Mouse (Mus musculus): Measurements from ENCODE around the gene Dscam.
A peak's percentile ranks its signal among the peaks of the same experiment; 100 is the strongest.
"Not testable (repeated sequence)": the region's sequence is repeated elsewhere in the genome, so short reads cannot be mapped to it uniquely, and the experiment has no call there.

Gene Dscam

GRCm38 (mm10) chr16:96931771-96932170 lies 238.8 kb downstream of the Dscam start:
- no peak for DNase-seq

DNA sequence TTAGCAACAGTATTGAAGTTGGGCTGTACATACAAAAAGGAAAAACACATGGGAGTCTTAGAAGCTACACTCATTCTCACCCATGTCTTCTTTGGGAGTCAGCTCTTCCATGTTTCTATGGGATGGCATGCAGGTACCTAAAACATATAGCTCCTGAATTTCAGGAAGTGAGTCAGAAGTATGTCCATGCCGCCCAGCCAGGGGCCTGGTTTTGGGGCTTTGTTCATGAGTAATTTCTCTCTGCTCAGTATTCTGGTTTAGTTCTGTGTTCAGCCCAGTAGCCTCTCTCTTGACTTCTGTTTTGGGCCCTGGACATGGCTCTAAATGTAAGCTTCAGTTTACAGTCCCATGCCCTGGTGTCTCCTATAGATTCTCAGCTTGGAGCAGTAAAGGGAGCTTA lies 242.5 kb downstream of the Dscam start:
- DNase-seq, result no peak

- no peak for DNase-seq
Measured at GRCm38 (mm10) chr16:96927408-96927807, 243.1 kb downstream of the Dscam start.

GRCm38 (mm10) chr16:96926977-96927376 lies 243.6 kb downstream of the Dscam start:
- peak; percentile 11 for DNase-seq

DNA sequence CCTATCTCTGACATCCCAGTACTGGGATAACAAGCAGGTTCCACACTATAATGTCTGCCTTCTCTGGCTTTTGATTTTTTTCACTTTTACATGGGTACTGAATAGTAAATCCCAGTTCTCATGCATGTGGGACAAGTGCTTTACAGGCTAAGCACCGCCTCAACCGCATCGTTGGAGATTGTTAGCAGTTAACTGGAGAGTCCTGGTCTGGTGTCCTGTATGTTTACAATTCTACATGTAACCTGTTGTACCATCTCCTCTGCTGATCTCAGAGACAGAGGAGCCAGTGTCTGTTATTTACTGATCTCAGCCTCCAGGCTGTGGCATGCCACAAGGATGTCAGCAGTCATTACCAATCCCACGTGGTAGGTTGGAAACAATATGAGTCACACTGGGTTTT lies 246.6 kb downstream of the Dscam start:
- no peak for DNase-seq

GRCm38 (mm10) chr16:96914495-96914894 lies 256.1 kb downstream of the Dscam start:
- DNase-seq, result no peak

- no peak for DNase-seq
Measured at GRCm38 (mm10) chr16:96912836-96913235, 257.7 kb downstream of the Dscam start.

GRCm38 (mm10) chr16:96912103-96912502 lies 258.4 kb downstream of the Dscam start:
- no peak for DNase-seq

- no peak for DNase-seq
Measured at GRCm38 (mm10) chr16:96910405-96911164, 260.0 kb downstream of the Dscam start.

DNA sequence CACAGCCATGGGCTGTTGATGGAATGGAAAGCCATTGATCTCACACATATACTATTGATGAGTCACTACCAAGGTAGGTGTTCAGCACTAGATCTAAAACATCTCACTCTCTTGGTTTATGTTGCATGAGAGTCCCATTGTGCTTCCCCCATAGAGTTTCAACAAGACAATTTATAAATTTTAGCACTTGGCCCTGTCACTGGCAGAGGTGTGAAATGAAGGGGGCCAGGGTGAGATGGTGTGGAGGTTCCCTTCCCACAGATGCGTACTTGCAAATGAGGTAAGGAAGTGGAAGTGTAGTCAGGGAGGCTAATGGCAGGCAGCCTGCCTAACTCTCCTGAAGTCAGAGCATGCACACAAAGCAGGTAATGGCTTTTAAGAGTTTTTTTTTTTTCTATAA lies 262.7 kb downstream of the Dscam start:
- DNase-seq, result no peak

GRCm38 (mm10) chr16:96907081-96907480 lies 263.5 kb downstream of the Dscam start:
- DNase-seq, result no peak

- DNase-seq, result no peak
Measured at GRCm38 (mm10) chr16:96906630-96907029, 263.9 kb downstream of the Dscam start.

GRCm38 (mm10) chr16:96904761-96905160 lies 265.8 kb downstream of the Dscam start:
- no peak for DNase-seq

- DNase-seq, result no peak
Measured at GRCm38 (mm10) chr16:96904359-96904758, 266.2 kb downstream of the Dscam start.

DNA sequence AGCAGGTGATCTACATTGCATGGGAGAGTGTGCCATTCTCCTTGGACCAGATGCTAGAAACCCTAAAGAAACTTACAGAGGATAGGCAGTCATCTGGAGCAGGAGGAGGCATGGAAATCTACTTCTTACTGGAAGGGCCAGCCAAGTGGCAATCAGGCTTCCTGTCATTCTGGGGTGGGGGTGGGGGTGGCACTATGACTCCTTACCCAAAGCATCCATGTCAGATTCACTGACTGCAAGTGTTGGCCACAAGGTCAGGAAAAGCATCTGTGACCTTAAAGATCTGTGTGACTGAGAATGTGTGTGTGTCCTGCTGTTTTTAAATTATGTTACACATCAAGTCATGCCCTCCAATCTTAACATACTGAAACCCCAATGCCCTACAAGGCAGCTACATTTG lies 268.0 kb downstream of the Dscam start:
- no peak for DNase-seq

DNA sequence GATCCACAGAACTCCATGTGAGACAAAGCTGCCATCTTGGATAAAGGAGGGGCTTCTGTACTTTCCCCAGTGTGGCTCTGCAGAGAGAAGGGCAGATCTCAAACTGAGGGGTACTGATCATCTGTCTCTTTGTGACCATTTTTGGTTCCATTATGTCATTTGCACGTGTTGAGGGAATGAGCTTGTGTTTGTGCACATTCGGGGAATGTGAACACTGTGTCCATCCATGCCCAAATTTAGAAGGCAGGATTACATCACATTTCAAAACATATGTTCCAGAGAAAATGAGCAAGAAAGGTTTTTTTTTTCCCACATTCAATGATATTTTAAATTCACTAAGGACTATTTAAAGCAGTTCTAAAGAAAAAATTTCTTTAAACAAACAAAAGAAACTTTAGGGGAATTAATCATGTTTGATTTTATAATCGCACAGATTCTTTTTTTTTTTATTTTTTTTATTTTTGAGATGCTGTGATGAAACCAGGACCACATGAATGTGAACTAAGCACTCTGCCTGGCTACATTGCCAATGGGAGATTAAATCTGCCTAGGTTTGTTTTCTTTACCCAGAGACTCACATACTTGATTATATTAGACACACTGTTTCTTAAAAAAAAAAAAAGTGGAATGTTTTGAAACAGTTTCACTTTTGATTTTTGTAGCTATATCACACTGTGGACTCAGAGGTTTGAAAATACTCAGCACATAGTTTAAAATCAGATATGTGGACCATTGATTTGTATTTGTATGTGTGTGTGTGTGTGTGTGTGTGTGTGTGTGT lies 269.1 kb downstream of the Dscam start:
- DNase-seq, result no peak

GRCm38 (mm10) chr16:96899329-96899728 lies 271.2 kb downstream of the Dscam start:
- DNase-seq, result no peak

DNA sequence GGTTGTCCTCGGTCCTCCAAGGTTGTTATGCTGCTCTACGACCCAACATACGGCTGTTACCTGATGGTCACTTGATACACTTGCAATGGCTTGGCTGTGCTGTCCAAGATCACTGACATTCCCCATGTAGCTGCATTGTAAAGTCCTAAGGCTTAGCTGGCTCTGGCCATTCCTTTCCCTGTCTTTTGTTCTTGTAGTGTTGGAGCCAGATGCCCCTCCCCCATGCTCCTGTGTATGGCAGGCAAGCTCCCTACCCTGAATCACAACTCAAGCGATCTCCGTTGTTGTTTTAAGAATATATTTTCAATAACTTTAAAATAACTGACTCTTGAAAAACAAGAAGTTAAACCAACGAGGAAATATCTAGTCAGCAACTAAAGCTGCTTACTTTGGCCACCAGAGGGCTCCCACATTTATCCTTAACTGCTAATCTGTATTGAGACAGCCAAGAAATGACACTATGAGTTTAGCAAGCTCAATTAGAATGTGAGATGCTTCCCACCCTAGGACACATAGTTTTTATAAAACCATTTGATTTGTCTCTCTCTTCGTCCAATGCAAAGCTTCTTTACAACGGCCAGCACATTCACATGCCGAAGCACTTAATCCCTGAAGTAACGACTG lies 273.9 kb downstream of the Dscam start:
- peak; percentile 66 for DNase-seq

DNA sequence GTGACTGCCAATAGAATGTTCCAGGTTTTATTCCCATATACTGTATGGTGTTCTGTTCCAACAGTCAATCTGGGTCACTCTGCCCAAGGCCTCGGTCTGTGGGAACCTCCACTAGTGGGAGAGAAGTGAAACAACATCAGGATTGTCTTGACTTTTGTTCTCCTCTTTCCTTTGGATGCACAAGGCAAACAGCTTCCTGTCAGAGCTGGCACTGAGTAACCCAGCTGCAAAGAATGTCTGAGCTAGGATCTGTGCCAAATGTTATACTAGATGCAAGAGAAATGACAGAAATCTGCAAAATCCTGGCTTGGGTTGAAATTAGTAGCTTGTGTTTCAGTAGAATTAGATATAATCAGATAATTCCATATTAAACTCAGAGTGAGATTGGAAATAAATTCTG lies 282.5 kb downstream of the Dscam start:
- no peak for DNase-seq

- no peak for DNase-seq
Measured at GRCm38 (mm10) chr16:96885817-96886216, 284.7 kb downstream of the Dscam start.

DNA sequence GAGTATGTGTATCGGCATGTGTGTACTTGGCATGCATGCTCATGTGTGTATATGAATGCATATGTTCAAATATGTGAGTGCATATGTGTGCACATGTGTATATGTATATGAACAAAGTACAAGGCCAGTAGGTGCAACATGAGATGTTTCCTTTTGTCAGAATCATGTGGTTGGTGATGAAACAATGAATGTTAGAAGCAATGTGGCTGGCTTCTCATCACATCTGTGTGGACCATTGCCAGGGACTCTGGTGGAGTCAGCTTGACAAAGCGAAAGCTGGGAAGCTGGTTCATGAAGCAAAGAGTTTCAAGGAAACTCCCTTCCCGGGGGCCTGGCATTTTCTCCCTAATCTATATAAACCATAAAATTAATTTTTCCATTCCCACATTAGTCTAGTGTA lies 286.0 kb downstream of the Dscam start:
- DNase-seq, result not testable (repeated sequence)

DNA sequence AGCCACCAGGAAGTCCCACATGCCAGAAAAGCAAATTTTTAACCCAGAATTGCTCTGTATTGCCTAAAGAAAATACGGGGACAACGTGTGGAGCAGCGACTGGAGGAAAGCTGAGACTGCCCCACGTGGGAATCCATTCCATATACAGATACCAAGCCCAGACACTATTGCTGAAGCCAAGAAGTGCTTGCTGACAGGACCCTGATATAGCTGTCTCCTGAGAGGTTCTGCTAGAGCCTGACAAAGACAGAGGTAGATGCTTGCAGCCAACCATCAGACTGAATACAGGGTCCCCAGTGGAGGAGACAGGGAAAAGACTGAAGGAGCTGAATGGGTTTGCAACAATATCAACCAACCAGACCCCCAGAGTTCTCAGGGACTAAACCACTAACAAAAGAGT lies 293.3 kb downstream of the Dscam start:
- no peak for DNase-seq

GRCm38 (mm10) chr16:96872799-96873198 lies 297.8 kb downstream of the Dscam start:
- DNase-seq, result no peak

- no peak for DNase-seq
Measured at GRCm38 (mm10) chr16:96857571-96857970, 313.0 kb downstream of the Dscam start.
